Mouse (Mus musculus) kidney, postnatal 4 days (tissue): ENCODE data around the gene Svbp.

Experiments used
- DNase-seq, 2 experiments: peaks; one replicate each; pipeline ENCODE4 v3.0.0; 2021; ENCODE audit warnings: mixed read lengths in 2 of 2

Svbp gene

GRCm38 (mm10) chr4:119191273-119191672 is 3.8 kb upstream of the Svbp start:
- no peak for DNase-seq

GRCm38 (mm10) chr4:119192757-119193156 is 2.3 kb upstream of the Svbp start:
- DNase-seq: no peak

GRCm38 (mm10) chr4:119195582-119196320 is 645 bp downstream of the Svbp start:
- DNase-seq: peak in 1 of 2 experiments; percentile 12

- no peak for DNase-seq
Observed at GRCm38 (mm10) chr4:119198105-119198504, 3.0 kb downstream of the Svbp start.

GRCm38 (mm10) chr4:119204672-119205071 is 9.6 kb downstream of the Svbp start:
- DNase-seq: peak; percentile 82 to 85

GRCm38 (mm10) chr4:119216667-119217066 is 21.6 kb downstream of the Svbp start:
- DNase-seq: peak; percentile 17

- peak; percentile 36 to 46 for DNase-seq
Observed at GRCm38 (mm10) chr4:119218169-119218568, 23.1 kb downstream of the Svbp start, which contains the start of gene Tmem269. Gene Tmem269, minus strand, starts transcription at chr4:119218217.

GRCm38 (mm10) chr4:119223696-119224095 is 28.6 kb downstream of the Svbp start:
- DNase-seq: peak; percentile 57 to 69

GRCm38 (mm10) chr4:119224534-119224933 is 29.4 kb downstream of the Svbp start:
- DNase-seq: no peak

GRCm38 (mm10) chr4:119225719-119226118 is 30.6 kb downstream of the Svbp start:
- DNase-seq: no peak

GRCm38 (mm10) chr4:119226751-119227150 is 31.6 kb downstream of the Svbp start:
- DNase-seq: no peak

GRCm38 (mm10) chr4:119232410-119233255 is 37.5 kb downstream of the Svbp start, which contains the start of the genes AU022252 and P3h1:
Gene AU022252, minus strand, starts transcription at chr4:119232712.
Gene P3h1, plus strand, starts transcription at chr4:119232915.
- DNase-seq: peak; percentile 100

- peak; percentile 60 to 72 for DNase-seq
Observed at GRCm38 (mm10) chr4:119233256-119233901, 38.3 kb downstream of the Svbp start.

GRCm38 (mm10) chr4:119234348-119234747 is 39.2 kb downstream of the Svbp start:
- DNase-seq: no peak

- DNase-seq: no peak
Observed at GRCm38 (mm10) chr4:119238661-119239060, 43.6 kb downstream of the Svbp start.

- peak; percentile 45 to 57 for DNase-seq
Observed at GRCm38 (mm10) chr4:119239181-119239682, 44.1 kb downstream of the Svbp start.

GRCm38 (mm10) chr4:119241664-119242063 is 46.6 kb downstream of the Svbp start:
- peak; percentile 68 to 71 for DNase-seq

GRCm38 (mm10) chr4:119242571-119242970 is 47.5 kb downstream of the Svbp start:
- no peak for DNase-seq

- no peak for DNase-seq
Observed at GRCm38 (mm10) chr4:119244468-119245240, 49.5 kb downstream of the Svbp start.

- DNase-seq: no peak
Observed at GRCm38 (mm10) chr4:119245556-119245955, 50.5 kb downstream of the Svbp start.

GRCm38 (mm10) chr4:119245961-119246360 is 50.9 kb downstream of the Svbp start:
- DNase-seq: no peak

- no peak for DNase-seq
Observed at GRCm38 (mm10) chr4:119246688-119247225, 51.7 kb downstream of the Svbp start.
